Mouse (Mus musculus): ENCODE measurements at regions not wholly inside any gene's neighbourhood (a gene's known extent, or its start where the extent isn't known, plus 50 kb on each side); places are given as distances from the start of the nearest gene placed in this dataset.

GRCm38 (mm10) chr6:31136895-31137294, 178.0 kb upstream of the Klf14 start:
- TF ChIP-seq CTCF (conservative IDR thresholded peaks at IDR 0.05; ENCODE audit: insufficient read depth, insufficient read length, low read depth, low read length) = peak; percentile 58
- no peak for TF ChIP-seq POLR2A (IDR thresholded peaks at IDR 0.05; ENCODE audit: low read depth, low read length)

All from kidney, adult 2 months (tissue).